Mouse (Mus musculus): ENCODE results near the gene L3mbtl4. TPM values are rescaled to one million over a fixed set of nuclear protein-coding genes. Genes with fewer than 3 reads are reported as not detected.
"Not testable (repeated sequence)": the region's sequence is repeated elsewhere in the genome, so short reads cannot be mapped to it uniquely, and the experiment has no call there.

The L3mbtl4 gene
- polyA plus RNA-seq, 1 experiment from 2014 or later: not detected

GRCm38 (mm10) chr17:68450921-68451320 is 177.3 kb downstream of the L3mbtl4 start:
- Histone ChIP-seq H3K27me3 (ENCODE audit: control insufficient read depth, insufficient read depth, low read length) (no peaks in the 10 kb centered on the region), H3K9ac (ENCODE audit: low read depth, low read length) (no peak overlapping the region), H3K4me1 (replicated peaks; ENCODE audit: control insufficient read depth, insufficient read depth, low read length) (no peaks in the 10 kb centered on the region), H3K4me3 (ENCODE audit: low read depth, low read length) (no peak overlapping the region), H3K4me2 (replicated peaks; ENCODE audit: low read depth, low read length) (no peak overlapping the region), H3K9me3 (ENCODE audit: control insufficient read depth, low read length) (no peaks in the 10 kb centered on the region), H3K27ac (ENCODE audit: low read depth, low read length) (no peak overlapping the region), H3K36me3 (ENCODE audit: control insufficient read depth, insufficient read depth, low read length) (no peaks in the 10 kb centered on the region)
- ATAC-seq (ENCODE audit: low FRiP score): no peak
- 86% methylated on average over 1 of the region's 1 CpGs for WGBS
- DNase-seq (ENCODE audit: low spot score): no peak

DNA sequence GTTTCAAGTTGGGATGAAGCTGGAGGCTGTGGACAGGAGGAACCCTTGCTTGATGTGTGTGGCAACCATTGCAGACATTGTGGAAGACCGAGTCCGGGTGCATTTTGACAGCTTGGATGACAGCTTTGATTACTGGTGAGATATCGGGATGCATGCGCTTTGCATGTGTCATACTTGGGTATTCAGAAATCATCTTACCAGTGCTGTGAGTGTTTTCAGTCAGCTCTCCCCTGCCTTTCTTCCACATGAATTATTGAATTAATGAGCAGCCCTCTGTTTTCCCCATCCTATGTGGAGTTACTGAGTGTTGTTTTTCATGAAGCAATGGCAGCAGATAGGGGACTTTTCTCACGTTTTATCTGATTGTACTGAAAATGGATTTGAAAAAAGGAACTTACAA is 187.9 kb downstream of the L3mbtl4 start:
- H3K4me1 ChIP-seq (replicated peaks; ENCODE audit: control insufficient read depth, insufficient read depth, low read length): no peaks in the 10 kb centered on the region
- no peak overlapping the region for H3K9ac ChIP-seq (ENCODE audit: low read depth, low read length)
- 85% methylated on average over 5 of the region's 5 CpGs for WGBS
- no peak overlapping the region for H3K4me3 ChIP-seq (ENCODE audit: low read depth, low read length)
- no peak overlapping the region for H3K27ac ChIP-seq (ENCODE audit: low read depth, low read length)
- no peaks in the 10 kb centered on the region for H3K9me3 ChIP-seq (ENCODE audit: control insufficient read depth, low read length)
- H3K4me2 ChIP-seq (replicated peaks; ENCODE audit: low read depth, low read length): no peak overlapping the region
- no peak for DNase-seq (ENCODE audit: low spot score)
- H3K36me3 ChIP-seq (ENCODE audit: control insufficient read depth, insufficient read depth, low read length): no peaks in the 10 kb centered on the region
- H3K27me3 ChIP-seq (ENCODE audit: control insufficient read depth, insufficient read depth, low read length): no peaks in the 10 kb centered on the region
- ATAC-seq (ENCODE audit: low FRiP score): no peak

DNA sequence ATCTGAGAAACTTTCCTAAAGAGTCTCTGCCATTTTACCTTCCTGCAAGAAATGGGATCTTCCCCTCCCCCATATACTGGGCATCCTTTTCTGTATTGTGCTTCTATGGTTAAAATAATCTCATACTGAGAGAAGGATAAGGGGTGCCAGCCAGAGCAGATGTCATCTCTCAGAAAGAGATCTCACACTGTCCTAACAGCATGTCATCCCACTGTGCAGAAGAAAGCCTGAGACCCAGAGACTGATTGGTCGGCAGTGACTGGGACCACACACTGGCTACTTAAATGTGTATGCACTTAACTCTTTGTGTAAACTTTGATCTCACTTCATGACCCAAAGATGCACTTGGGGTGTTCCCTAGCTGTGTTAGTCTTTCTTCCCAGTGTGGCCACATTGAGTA is 193.7 kb downstream of the L3mbtl4 start:
- ATAC-seq (ENCODE audit: low FRiP score): no peak
- H3K27ac ChIP-seq (ENCODE audit: low read depth, low read length): no peak overlapping the region

DNA sequence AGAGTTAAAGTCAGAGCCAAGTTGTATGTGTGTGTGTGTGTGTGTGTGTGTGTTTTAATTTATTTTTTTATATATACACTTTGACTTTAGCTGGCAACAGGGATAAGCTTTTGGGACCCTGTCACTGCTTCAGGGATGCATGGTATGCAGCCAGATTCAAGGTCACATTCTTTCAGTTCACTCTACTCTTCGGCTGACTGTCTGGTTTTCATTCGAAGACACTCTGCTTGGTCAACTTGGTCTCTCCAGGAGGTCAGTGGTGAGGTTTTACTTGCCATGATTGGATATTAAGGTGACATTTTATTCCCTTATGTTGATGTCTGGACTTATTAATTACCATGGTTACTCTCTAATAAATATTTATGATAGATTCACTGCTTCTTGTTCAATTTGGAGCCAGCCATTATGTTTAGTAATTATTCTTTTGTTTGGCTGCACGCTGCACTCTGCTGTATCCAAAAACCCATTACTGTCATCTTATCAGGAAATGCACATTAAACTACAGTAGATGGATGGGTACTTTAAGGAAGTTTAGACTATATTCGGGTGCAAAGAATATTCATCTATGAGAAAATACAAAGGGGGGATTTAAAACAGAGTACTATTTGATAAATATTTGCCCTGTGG is 216.6 kb downstream of the L3mbtl4 start:
- no peak overlapping the region for H3K9ac ChIP-seq (ENCODE audit: low read depth, low read length)
- no peak overlapping the region for H3K27ac ChIP-seq (ENCODE audit: low read depth, low read length)
- no peak overlapping the region for H3K4me2 ChIP-seq (replicated peaks; ENCODE audit: low read depth, low read length)
- H3K9me3 ChIP-seq (ENCODE audit: control insufficient read depth, low read length): no peaks in the 10 kb centered on the region
- WGBS: 53% methylated on average over 4 of the region's 4 CpGs
- no peaks in the 10 kb centered on the region for H3K4me1 ChIP-seq (replicated peaks; ENCODE audit: control insufficient read depth, insufficient read depth, low read length)
- H3K4me3 ChIP-seq (ENCODE audit: low read depth, low read length): no peak overlapping the region
- no peaks in the 10 kb centered on the region for H3K27me3 ChIP-seq (ENCODE audit: control insufficient read depth, insufficient read depth, low read length)
- ATAC-seq (ENCODE audit: low FRiP score) (peak; percentile 61; the same call in 1 of the 2 replicates), DNase-seq (ENCODE audit: low spot score) (no peak)
- H3K36me3 ChIP-seq (ENCODE audit: control insufficient read depth, insufficient read depth, low read length): no peaks in the 10 kb centered on the region

More for the DNA sequence above, 193.7 kb downstream of the L3mbtl4 start:
- H3K4me2 ChIP-seq (replicated peaks; ENCODE audit: low read depth, low read length): no peak overlapping the region
- no peaks in the 10 kb centered on the region for H3K9me3 ChIP-seq (ENCODE audit: control insufficient read depth, low read length)
- no peak overlapping the region for H3K9ac ChIP-seq (ENCODE audit: low read depth, low read length)
- no peak for DNase-seq (ENCODE audit: low spot score)
- H3K36me3 ChIP-seq (ENCODE audit: control insufficient read depth, insufficient read depth, low read length): no peaks in the 10 kb centered on the region
- H3K4me3 ChIP-seq (ENCODE audit: low read depth, low read length): no peak overlapping the region
- no peaks in the 10 kb centered on the region for H3K27me3 ChIP-seq (ENCODE audit: control insufficient read depth, insufficient read depth, low read length)
- no peaks in the 10 kb centered on the region for H3K4me1 ChIP-seq (replicated peaks; ENCODE audit: control insufficient read depth, insufficient read depth, low read length)
- 54% methylated on average over 1 of the region's 1 CpGs for WGBS

DNA sequence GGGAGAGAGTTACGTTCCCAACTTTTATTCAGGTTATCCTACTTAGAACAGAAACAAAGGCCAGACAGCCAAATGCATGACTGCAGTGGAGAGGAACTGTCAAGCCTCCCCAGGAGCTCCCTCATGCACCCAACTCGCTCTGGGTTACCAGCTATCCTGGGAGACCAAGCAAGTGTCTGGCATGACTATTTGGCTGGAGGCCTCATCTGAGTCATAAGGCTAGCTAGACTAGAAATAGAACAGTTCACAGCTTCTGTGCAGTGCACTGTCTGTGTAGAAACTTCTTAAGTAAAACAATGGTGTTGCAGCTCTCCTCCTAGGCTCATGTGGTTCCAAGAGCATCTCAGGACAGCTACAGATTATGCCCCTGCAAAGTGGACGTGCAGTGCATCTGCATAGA is 218.6 kb downstream of the L3mbtl4 start:
- Histone ChIP-seq H3K4me3 (ENCODE audit: low read depth, low read length) (no peak overlapping the region), H3K27me3 (ENCODE audit: control insufficient read depth, insufficient read depth, low read length) (no peaks in the 10 kb centered on the region), H3K4me1 (replicated peaks; ENCODE audit: control insufficient read depth, insufficient read depth, low read length) (no peaks in the 10 kb centered on the region), H3K9me3 (ENCODE audit: control insufficient read depth, low read length) (no peaks in the 10 kb centered on the region), H3K4me2 (replicated peaks; ENCODE audit: low read depth, low read length) (no peak overlapping the region), H3K36me3 (ENCODE audit: control insufficient read depth, insufficient read depth, low read length) (no peaks in the 10 kb centered on the region), H3K27ac (ENCODE audit: low read depth, low read length) (no peak overlapping the region), H3K9ac (ENCODE audit: low read depth, low read length) (no peak overlapping the region)
- DNase-seq (ENCODE audit: low spot score) (no peak), ATAC-seq (ENCODE audit: low FRiP score) (no peak)
- WGBS: 82% methylated on average over 3 of the region's 3 CpGs

- DNase-seq (ENCODE audit: low spot score); H3K27ac ChIP-seq (ENCODE audit: low read depth, low read length); ATAC-seq (ENCODE audit: low FRiP score); H3K9me3 ChIP-seq (ENCODE audit: control insufficient read depth, low read length); H3K4me3 ChIP-seq (ENCODE audit: low read depth, low read length); H3K36me3 ChIP-seq (ENCODE audit: control insufficient read depth, insufficient read depth, low read length); H3K9ac ChIP-seq (ENCODE audit: low read depth, low read length); H3K4me1 ChIP-seq (replicated peaks; ENCODE audit: control insufficient read depth, insufficient read depth, low read length); H3K4me2 ChIP-seq (replicated peaks; ENCODE audit: low read depth, low read length); H3K27me3 ChIP-seq (ENCODE audit: control insufficient read depth, insufficient read depth, low read length): not testable (repeated sequence)
- WGBS: 64% methylated on average over 2 of the region's 4 CpGs
These were observed 229.4 kb downstream of the L3mbtl4 start for GRCm38 (mm10) chr17:68502998-68503397.

- DNase-seq (ENCODE audit: low spot score) (no peak), ATAC-seq (ENCODE audit: low FRiP score) (no peak)
- no peak overlapping the region for H3K4me2 ChIP-seq (replicated peaks; ENCODE audit: low read depth, low read length)
- no peaks in the 10 kb centered on the region for H3K4me1 ChIP-seq (replicated peaks; ENCODE audit: control insufficient read depth, insufficient read depth, low read length)
- H3K27ac ChIP-seq (ENCODE audit: low read depth, low read length): no peak overlapping the region
- WGBS: 85% methylated on average over 9 of the region's 9 CpGs
- H3K9me3 ChIP-seq (ENCODE audit: control insufficient read depth, low read length): no peaks in the 10 kb centered on the region
- H3K27me3 ChIP-seq (ENCODE audit: control insufficient read depth, insufficient read depth, low read length): no peaks in the 10 kb centered on the region
- H3K4me3 ChIP-seq (ENCODE audit: low read depth, low read length): no peak overlapping the region
- no peak overlapping the region for H3K9ac ChIP-seq (ENCODE audit: low read depth, low read length)
- no peaks in the 10 kb centered on the region for H3K36me3 ChIP-seq (ENCODE audit: control insufficient read depth, insufficient read depth, low read length)
These were observed 286.1 kb downstream of the L3mbtl4 start for GRCm38 (mm10) chr17:68559698-68560097.

GRCm38 (mm10) chr17:68560264-68560663 is 286.7 kb downstream of the L3mbtl4 start:
- H3K9ac ChIP-seq (ENCODE audit: low read depth, low read length): no peak overlapping the region
- no peaks in the 10 kb centered on the region for H3K36me3 ChIP-seq (ENCODE audit: control insufficient read depth, insufficient read depth, low read length)
- no peak overlapping the region for H3K4me2 ChIP-seq (replicated peaks; ENCODE audit: low read depth, low read length)
- H3K4me3 ChIP-seq (ENCODE audit: low read depth, low read length): no peak overlapping the region
- H3K27ac ChIP-seq (ENCODE audit: low read depth, low read length): no peak overlapping the region
- no peak for ATAC-seq (ENCODE audit: low FRiP score)
- no peaks in the 10 kb centered on the region for H3K4me1 ChIP-seq (replicated peaks; ENCODE audit: control insufficient read depth, insufficient read depth, low read length)
- no peaks in the 10 kb centered on the region for H3K9me3 ChIP-seq (ENCODE audit: control insufficient read depth, low read length)
- WGBS: 43% methylated on average over 1 of the region's 1 CpGs
- H3K27me3 ChIP-seq (ENCODE audit: control insufficient read depth, insufficient read depth, low read length): no peaks in the 10 kb centered on the region
- DNase-seq (ENCODE audit: low spot score): no peak

GRCm38 (mm10) chr17:68571806-68572205 is 298.2 kb downstream of the L3mbtl4 start:
- H3K9ac ChIP-seq (ENCODE audit: low read depth, low read length): no peak overlapping the region
- H3K9me3 ChIP-seq (ENCODE audit: control insufficient read depth, low read length): no peaks in the 10 kb centered on the region
- no peak overlapping the region for H3K4me3 ChIP-seq (ENCODE audit: low read depth, low read length)
- 94% methylated on average over 6 of the region's 6 CpGs for WGBS
- no peak overlapping the region for H3K4me2 ChIP-seq (replicated peaks; ENCODE audit: low read depth, low read length)
- no peaks in the 10 kb centered on the region for H3K4me1 ChIP-seq (replicated peaks; ENCODE audit: control insufficient read depth, insufficient read depth, low read length)
- H3K36me3 ChIP-seq (ENCODE audit: control insufficient read depth, insufficient read depth, low read length): no peaks in the 10 kb centered on the region
- no peak for ATAC-seq (ENCODE audit: low FRiP score)
- H3K27me3 ChIP-seq (ENCODE audit: control insufficient read depth, insufficient read depth, low read length): no peaks in the 10 kb centered on the region
- no peak for DNase-seq (ENCODE audit: low spot score)
- no peak overlapping the region for H3K27ac ChIP-seq (ENCODE audit: low read depth, low read length)

Measured in hindbrain, embryonic 11.5 days (tissue).